Mouse (Mus musculus) embryonic facial prominence, embryonic 10.5 days (tissue): ENCODE measurements at regions not wholly inside any gene's neighbourhood (a gene's known extent, or its start where the extent isn't known, plus 50 kb on each side); places are given as distances from the start of the nearest gene placed in this dataset.

Experiments used
- DNase-seq: peaks from one replicate; pipeline ENCODE4 v3.0.0-alpha.2; 2017; ENCODE audit warnings: low spot score
- H3K27ac ChIP-seq: fragments of 300-500 bp; sonication (generic); replicated peaks from 2 replicates; pipeline ENCODE4 v1.5.1; 2016; ENCODE audit warnings: mild to moderate bottlenecking
- H3K27me3 ChIP-seq: fragments of 300-500 bp; sonication (generic); replicated peaks from 2 replicates; pipeline ENCODE4 v1.6.1; 2016; ENCODE audit warnings: low read depth, mild to moderate bottlenecking; ENCODE audit not compliant: poor library complexity, severe bottlenecking
- H3K36me3 ChIP-seq: fragments of 300-500 bp; sonication (generic); replicated peaks from 2 replicates; pipeline ENCODE4 v1.6.1; 2016; ENCODE audit warnings: mild to moderate bottlenecking, moderate library complexity
- H3K4me1 ChIP-seq: fragments of 300-500 bp; sonication (generic); 2 replicates; pipeline ENCODE4 v1.6.1; 2016
- H3K4me3 ChIP-seq: fragments of 300-500 bp; sonication (generic); 2 replicates; pipeline ENCODE4 v1.5.1; 2016; ENCODE audit warnings: mild to moderate bottlenecking, moderate library complexity
- H3K9me3 ChIP-seq: fragments of 300-500 bp; sonication (generic); 2 replicates; pipeline ENCODE4 v1.6.1; 2016; ENCODE audit warnings: mild to moderate bottlenecking
- WGBS: fragments of 180-500 bp; shearing (Covaris S2); methylation state at CpG from one replicate; pipeline ENCODE4 v1.1.7; 2016; 5-methylcytosine and 5-hydroxymethylcytosine counted together

- 78% methylated on average over 16 of the region's 16 CpGs for WGBS
- Histone ChIP-seq H3K9me3 (peaks cover 7% of the 10 kb centered on the region), H3K4me3 (no peak overlapping the region), H3K4me1 (peaks cover under 1% of the 10 kb centered on the region; the same call in 1 of the 2 replicates), H3K27me3 (no peaks in the 10 kb centered on the region), H3K27ac (no peak overlapping the region), H3K36me3 (no peaks in the 10 kb centered on the region)
- no peak for DNase-seq
Observed at GRCm38 (mm10) chr8:23314275-23315123, 903.3 kb downstream of the Mrps31 start.

- Histone ChIP-seq H3K9me3 (no peaks in the 10 kb centered on the region), H3K27ac (no peak overlapping the region), H3K4me1 (peaks cover 9% of the 10 kb centered on the region; the same call in 1 of the 2 replicates), H3K27me3 (no peaks in the 10 kb centered on the region), H3K36me3 (no peaks in the 10 kb centered on the region), H3K4me3 (no peak overlapping the region)
- 65% methylated on average over 9 of the region's 9 CpGs for WGBS
- no peak for DNase-seq
Observed at GRCm38 (mm10) chr8:23319556-23319955, 908.4 kb downstream of the Mrps31 start.

- no peaks in the 10 kb centered on the region for H3K36me3 ChIP-seq
- no peak for DNase-seq
- 51% methylated on average over 5 of the region's 5 CpGs for WGBS
Observed at GRCm38 (mm10) chr8:23321166-23321565, 910.0 kb downstream of the Mrps31 start.

GRCm38 (mm10) chr8:23327283-23327682, 916.1 kb downstream of the Mrps31 start:
- WGBS: 87% methylated on average over 4 of the region's 4 CpGs

More at GRCm38 (mm10) chr8:23321166-23321565, 910.0 kb downstream of the Mrps31 start:
- H3K27me3 ChIP-seq: no peaks in the 10 kb centered on the region
- no peak overlapping the region for H3K27ac ChIP-seq
- H3K4me1 ChIP-seq: peaks cover 9% of the 10 kb centered on the region; the same call in 1 of the 2 replicates
- no peak overlapping the region for H3K4me3 ChIP-seq
- no peaks in the 10 kb centered on the region for H3K9me3 ChIP-seq

GRCm38 (mm10) chr8:23344161-23344560, 933.0 kb downstream of the Mrps31 start:
- Histone ChIP-seq H3K9me3 (peaks cover 6% of the 10 kb centered on the region), H3K36me3 (no peaks in the 10 kb centered on the region), H3K27me3 (no peaks in the 10 kb centered on the region), H3K4me1 (no peaks in the 10 kb centered on the region), H3K27ac (no peak overlapping the region), H3K4me3 (no peak overlapping the region)
- WGBS: 25% methylated on average over 4 of the region's 4 CpGs
- peak; percentile 52 for DNase-seq

More at GRCm38 (mm10) chr8:23327283-23327682, 916.1 kb downstream of the Mrps31 start:
- Histone ChIP-seq H3K27ac (no peak overlapping the region), H3K4me3 (no peak overlapping the region), H3K9me3 (0 out of 2 replicates have a peak, but pooled peaks cover 4% of the 10 kb centered on the region), H3K27me3 (no peaks in the 10 kb centered on the region), H3K36me3 (no peaks in the 10 kb centered on the region), H3K4me1 (no peaks in the 10 kb centered on the region)
- DNase-seq: no peak

- H3K27ac ChIP-seq: no peak overlapping the region
- H3K4me3 ChIP-seq: no peak overlapping the region
- no peaks in the 10 kb centered on the region for H3K27me3 ChIP-seq
- DNase-seq: no peak
- 91% methylated on average over 15 of the region's 15 CpGs for WGBS
- peaks cover 13% of the 10 kb centered on the region for H3K4me1 ChIP-seq
- no peaks in the 10 kb centered on the region for H3K36me3 ChIP-seq
- no peaks in the 10 kb centered on the region for H3K9me3 ChIP-seq
Observed at GRCm38 (mm10) chr8:23351367-23351930, 940.3 kb downstream of the Mrps31 start.

GRCm38 (mm10) chr8:23352259-23353106, 941.3 kb downstream of the Mrps31 start:
- H3K4me3 ChIP-seq: no peak overlapping the region
- no peaks in the 10 kb centered on the region for H3K36me3 ChIP-seq
- H3K27me3 ChIP-seq: no peaks in the 10 kb centered on the region
- WGBS: 47% methylated on average over 6 of the region's 6 CpGs
- peaks cover 13% of the 10 kb centered on the region for H3K4me1 ChIP-seq
- no peak for DNase-seq
- H3K27ac ChIP-seq: 0 out of 2 replicates have a peak overlapping the region, but pooled peaks have one; percentile 19
- no peaks in the 10 kb centered on the region for H3K9me3 ChIP-seq

- peak overlapping the region; percentile 63 for H3K27ac ChIP-seq
- 43% methylated on average over 12 of the region's 12 CpGs for WGBS
- H3K4me3 ChIP-seq: no peak overlapping the region
- DNase-seq: no peak
- no peaks in the 10 kb centered on the region for H3K27me3 ChIP-seq
- H3K36me3 ChIP-seq: no peaks in the 10 kb centered on the region
- H3K9me3 ChIP-seq: peaks cover 13% of the 10 kb centered on the region
- H3K4me1 ChIP-seq: peaks cover 9% of the 10 kb centered on the region
Observed at GRCm38 (mm10) chr8:23360061-23360622, 949.0 kb downstream of the Mrps31 start.

- no peaks in the 10 kb centered on the region for H3K27me3 ChIP-seq
- 0 out of 2 replicates have a peak overlapping the region, but pooled peaks have one; percentile 13 for H3K4me3 ChIP-seq
- H3K4me1 ChIP-seq: peaks cover 9% of the 10 kb centered on the region
- H3K9me3 ChIP-seq: peaks cover 13% of the 10 kb centered on the region
- no peaks in the 10 kb centered on the region for H3K36me3 ChIP-seq
- WGBS: 11% methylated on average over 9 of the region's 9 CpGs
- DNase-seq: peak; percentile 57
- H3K27ac ChIP-seq: peak overlapping the region; percentile 80
Observed at GRCm38 (mm10) chr8:23360850-23361274, 949.7 kb downstream of the Mrps31 start.
